Mouse (Mus musculus): ENCODE data around the gene Olfr389. TPM values are rescaled to one million over a fixed set of nuclear protein-coding genes. Genes with fewer than 3 reads are reported as not detected.

The Olfr389 gene
- total RNA-seq (2021): not detected
- long read RNA-seq, experiment 1: 0 reads
- long read RNA-seq, experiment 2: 0 reads

DNA sequence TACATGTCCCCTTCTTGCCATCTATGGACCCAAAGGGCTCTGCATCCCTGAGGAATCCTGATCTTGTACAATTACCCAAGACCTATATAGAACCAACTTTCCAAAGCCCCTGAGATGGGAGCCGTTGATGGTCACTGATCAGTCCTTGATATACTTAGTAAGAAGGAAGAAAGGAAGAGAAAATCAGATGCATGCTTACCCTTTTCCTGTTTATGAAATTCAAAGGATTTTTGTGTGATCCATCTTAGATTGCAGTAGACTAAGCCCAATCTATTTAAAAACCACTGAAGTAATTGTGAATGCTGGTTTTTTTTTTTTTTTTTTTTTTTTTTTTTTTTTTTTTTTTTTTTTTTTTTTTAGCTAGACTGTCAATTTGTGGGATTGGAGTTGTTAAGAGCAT lies at the start of gene Olfr389:
TSS of gene Olfr389 (minus strand) at position 101 of the 400 bp plus-strand sequence.
- DNase-seq (ENCODE audit: low spot score in 2 of 2): no peak

DNA sequence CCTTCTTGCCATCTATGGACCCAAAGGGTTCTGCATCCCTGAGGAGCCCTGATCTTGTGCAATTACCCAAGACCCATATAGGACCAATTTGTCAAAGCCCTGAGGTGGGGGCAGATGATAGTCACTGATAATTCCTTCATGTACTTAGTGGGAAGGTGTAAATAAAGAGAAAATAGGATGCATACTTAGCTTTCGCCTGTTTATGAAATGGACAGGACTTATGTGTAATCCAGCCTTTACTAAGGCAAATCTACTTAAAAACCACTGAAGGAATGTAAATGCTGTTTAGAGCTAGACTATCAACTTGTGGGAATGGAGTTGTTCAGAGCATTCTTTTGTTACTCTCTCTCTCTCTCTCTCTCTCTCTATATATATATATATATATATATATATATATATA lies 36.4 kb upstream of the Olfr389 start, which contains the start of gene Olfr392:
TSS of gene Olfr392 (minus strand) at position 101 of the 400 bp plus-strand sequence.
- no peak for DNase-seq (ENCODE audit: low spot score in 2 of 2)

DNA sequence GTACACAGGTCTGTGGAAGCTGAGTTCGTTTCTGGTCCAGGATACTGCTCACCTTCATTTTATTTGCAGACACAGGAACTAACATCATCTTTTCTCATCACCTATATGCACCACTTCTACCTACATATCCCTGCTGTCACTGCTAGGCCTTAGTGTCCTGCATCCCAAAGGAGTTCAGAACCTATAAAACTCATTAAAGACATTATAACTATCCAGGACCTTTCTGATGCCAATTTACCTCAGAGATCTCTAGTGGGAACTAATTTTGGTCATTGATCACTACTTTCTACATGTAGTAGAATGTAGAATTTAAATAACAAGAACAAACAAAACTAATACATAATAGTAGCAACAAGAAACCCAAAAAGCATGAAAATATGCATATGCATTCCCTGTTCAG lies 22.4 kb upstream of the Olfr389 start, which contains the start of gene Olfr391-ps:
TSS of gene Olfr391-ps (minus strand) at position 101 of the 400 bp plus-strand sequence.
- DNase-seq (ENCODE audit: low spot score in 2 of 2): no peak

DNA sequence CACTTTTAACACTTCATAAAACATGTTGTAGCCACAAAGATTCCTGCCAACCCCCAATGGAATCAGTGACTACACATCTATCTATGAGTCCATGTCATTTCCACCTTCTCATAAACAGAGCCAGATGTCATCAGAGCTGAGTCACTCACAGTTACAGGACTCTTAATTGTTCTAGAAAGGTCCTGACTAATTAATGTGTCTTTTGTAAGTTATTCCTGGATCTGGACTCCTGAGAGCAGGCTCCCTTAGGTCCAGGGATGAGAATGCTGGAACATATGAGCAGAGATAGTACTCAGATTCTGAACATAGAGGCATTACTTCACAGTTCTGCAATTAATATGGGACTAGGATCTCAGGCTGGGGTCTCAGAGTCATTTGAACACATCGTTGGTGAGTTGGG lies 2.2 kb upstream of the Olfr389 start, which contains the start of gene Olfr390:
TSS of gene Olfr390 (plus strand) at position 301 of the 400 bp plus-strand sequence.
- DNase-seq (ENCODE audit: low spot score in 2 of 2): no peak

DNA sequence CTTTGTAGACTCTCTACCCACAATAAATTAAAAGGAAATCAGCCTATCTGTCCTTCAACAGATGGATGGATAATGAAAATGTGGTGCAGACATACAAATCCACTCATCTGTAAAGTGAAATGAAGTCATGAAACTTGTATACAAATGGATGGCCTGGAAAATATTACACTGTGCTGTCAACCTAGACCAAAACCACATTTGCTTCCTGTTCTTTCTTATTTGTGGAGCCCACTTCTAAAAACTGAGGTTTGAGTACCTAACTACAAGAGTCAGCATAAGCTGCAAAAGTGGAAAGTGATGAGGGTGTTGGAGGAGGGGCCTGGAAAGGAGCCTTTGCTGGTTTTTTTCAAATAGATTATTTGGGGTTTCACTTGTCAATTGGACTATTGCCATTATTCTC lies 21.4 kb downstream of the Olfr389 start:
- no peak for DNase-seq (ENCODE audit: low spot score in 2 of 2)

Other genes with a start within 250 kb of the Olfr389 start
- gene Olfr385, start 187.7 kb downstream of the Olfr389 start, total RNA-seq (2021): not detected
- not detected for gene Olfr384, start 182.1 kb downstream of the Olfr389 start, total RNA-seq (2021)
- not detected for gene Zfp735, start 91.9 kb downstream of the Olfr389 start, total RNA-seq (2021)
- gene Olfr390, start 2.3 kb upstream of the Olfr389 start, total RNA-seq (2021): not detected
- not detected for gene Olfr391-ps, start 22.3 kb upstream of the Olfr389 start, total RNA-seq (2021)
- gene Olfr392, start 36.3 kb upstream of the Olfr389 start, total RNA-seq (2021): not detected
- gene Olfr393, start 70.7 kb upstream of the Olfr389 start, total RNA-seq (2021): not detected
- gene Olfr394, start 110.1 kb upstream of the Olfr389 start, total RNA-seq (2021): not detected
- gene Olfr395, start 128.6 kb upstream of the Olfr389 start, total RNA-seq (2021): not detected
- not detected for gene Olfr23, start 156.0 kb upstream of the Olfr389 start, total RNA-seq (2021)
- not detected for gene Olfr397, start 180.1 kb upstream of the Olfr389 start, total RNA-seq (2021)
- not detected for gene Olfr398, start 209.7 kb upstream of the Olfr389 start, total RNA-seq (2021)

All from left cerebral cortex, adult 18-20 months (tissue).